Mouse (Mus musculus): ENCODE measurements around the gene Amd1.
A peak's percentile ranks its signal among the peaks of the same experiment; 100 is the strongest.

Amd1 gene

GRCm38 (mm10) chr10:40256716-40257115, 45.3 kb downstream of the Amd1 start:
- no peak for DNase-seq (ENCODE audit: low read depth, low spot score)

- DNase-seq (ENCODE audit: low read depth, low spot score): no peak
Measured at GRCm38 (mm10) chr10:40250969-40251368, 51.0 kb downstream of the Amd1 start.

GRCm38 (mm10) chr10:40249625-40250024, 52.4 kb downstream of the Amd1 start:
- DNase-seq (ENCODE audit: low read depth, low spot score): no peak

DNA sequence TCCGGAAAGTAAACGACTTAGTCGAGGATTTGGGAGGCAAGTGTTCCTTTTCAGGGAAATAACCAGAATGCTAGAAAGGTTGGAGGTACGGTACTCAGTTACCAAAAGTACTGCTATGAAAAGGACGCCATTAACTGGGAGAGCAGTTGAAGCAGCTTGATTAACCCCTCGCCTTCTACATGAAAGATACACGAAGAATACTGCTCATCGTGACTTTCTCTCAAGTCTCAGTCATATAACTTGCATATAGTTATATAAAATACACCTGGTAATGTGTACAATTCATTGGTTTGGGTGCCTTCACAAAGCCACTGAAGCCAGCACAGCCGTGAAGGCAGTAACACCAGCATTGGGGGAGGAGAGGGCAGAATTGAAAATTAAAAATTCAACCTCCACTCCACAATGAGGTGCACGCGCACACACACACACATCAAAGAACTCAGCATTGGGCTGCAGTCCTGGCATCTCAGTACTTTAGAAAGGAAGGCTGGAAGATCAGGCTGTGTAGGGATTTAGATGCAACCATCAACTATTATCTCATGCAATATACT, 54.7 kb downstream of the Amd1 start:
- DNase-seq (ENCODE audit: low read depth, low spot score): no peak

- DNase-seq (ENCODE audit: low read depth, low spot score): peak; percentile 86
Measured at GRCm38 (mm10) chr10:40246374-40247165, 55.4 kb downstream of the Amd1 start, which contains the start of gene Rpf2. TSS of gene Rpf2 (minus strand) at chr10:40247036.

GRCm38 (mm10) chr10:40237826-40238225, 64.2 kb downstream of the Amd1 start:
- DNase-seq (ENCODE audit: low read depth, low spot score): no peak
